Mouse (Mus musculus) hindlimb bud, embryonic 11.5 days (tissue): ENCODE results near the gene Pcbd1.

Experiments used
- DNase-seq: peaks from one replicate; pipeline ENCODE4 v3.0.0-alpha.2; 2012; ENCODE audit warnings: low read depth, low spot score; ENCODE audit errors: extremely low spot score

Gene Pcbd1

DNA sequence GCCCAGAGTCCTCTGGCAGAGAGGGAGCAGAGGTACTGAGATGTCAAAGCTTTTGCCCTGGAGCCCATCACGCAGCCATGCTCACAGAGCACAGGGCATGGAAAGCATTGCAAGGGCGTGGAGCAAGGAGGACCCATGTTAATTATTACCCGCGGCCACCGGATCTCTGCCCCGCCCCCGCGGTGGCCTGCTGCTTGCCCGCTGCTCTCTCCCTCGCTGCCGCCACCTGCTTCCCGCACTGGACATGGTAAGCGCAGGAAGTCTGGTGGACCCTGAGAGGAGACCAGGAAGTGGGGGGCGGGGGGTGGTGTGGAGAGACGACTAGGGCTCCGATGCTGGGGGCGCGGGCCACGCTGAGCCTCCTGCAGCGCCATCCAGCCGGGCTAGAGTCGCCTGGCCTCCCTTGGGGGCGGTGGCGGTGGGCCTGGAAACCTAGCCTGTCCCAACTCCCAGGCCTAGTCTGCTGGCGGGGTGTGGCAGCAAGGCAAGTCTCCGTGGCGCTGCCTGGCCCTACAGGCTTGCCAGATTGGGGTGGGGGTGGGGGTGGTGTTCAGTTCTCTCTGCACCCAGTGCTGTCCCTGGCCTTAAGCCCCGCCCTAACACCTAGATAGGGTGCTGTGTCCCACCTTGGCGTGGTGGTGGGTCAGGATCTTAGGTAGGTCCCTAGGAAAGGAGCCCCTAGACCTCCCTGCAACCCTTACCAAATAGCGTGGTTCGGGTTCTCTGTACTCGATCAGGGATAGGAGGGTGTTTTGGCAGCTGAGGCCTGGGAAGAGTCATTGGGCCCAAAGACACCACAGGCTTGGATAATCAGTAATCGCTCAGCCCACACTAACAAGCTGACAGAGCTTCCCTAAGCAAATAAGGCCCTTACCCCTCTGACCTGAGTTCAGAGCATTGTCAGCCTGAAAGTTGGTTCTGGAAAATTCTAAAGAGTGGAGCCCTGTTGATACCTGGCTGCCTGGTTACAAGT lies at the start of gene Pcbd1:
Gene Pcbd1, plus strand, starts transcription at position 162 of the 973 bp plus-strand sequence.
- DNase-seq, result no peak

GRCm38 (mm10) chr10:61039657-61040056 lies 49.5 kb upstream of the Pcbd1 start:
- DNase-seq, result no peak

DNA sequence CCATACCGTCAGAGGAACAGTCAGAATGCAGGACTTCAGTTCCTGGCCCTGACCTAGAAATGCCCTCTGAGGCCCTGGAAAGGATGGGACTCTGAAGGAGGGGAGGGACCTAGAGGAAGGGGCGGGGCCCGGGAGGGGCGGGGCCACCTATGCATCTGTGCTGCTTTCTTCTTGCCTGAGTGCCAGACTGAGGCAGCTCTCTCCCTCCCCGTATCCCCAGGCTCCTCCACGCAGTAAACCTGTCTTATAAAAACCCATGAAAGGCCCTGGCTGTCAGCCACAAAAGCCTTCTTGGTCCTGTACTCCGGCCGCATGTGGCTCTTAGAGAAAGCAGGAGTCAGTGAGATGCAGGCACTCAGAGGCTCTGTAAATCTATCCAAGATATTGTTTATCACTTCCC lies 44.0 kb upstream of the Pcbd1 start:
- no peak for DNase-seq

DNA sequence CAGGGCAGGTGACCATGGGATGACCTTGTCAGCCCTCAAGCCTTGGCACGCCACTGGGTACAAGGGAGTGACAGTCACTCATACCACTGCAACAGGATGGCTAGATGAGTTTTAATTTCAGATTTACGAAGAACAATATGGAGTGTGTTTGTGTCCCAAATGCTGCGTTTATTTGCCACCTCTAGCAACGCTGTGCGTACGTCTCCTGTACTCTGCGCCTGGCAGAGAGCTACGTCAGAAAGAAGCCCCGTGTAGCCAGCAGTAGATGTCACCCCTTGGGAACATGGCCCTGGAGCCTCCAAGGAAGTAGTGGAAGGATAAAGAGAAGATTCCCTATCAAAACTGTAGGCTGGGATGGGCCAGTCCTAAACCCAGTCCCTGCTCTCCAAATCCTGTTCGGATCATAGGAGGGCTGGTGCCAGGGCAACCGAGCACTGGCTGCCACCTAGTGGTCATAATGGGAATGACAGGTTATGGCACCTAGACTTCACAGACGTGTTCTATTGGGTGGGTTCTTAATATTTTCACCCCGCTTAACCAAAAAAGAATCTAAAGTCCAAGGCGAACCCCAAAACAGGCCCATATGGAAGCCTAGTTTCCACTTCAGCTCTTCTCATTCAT lies 37.0 kb upstream of the Pcbd1 start:
- DNase-seq, result peak; percentile 54

DNA sequence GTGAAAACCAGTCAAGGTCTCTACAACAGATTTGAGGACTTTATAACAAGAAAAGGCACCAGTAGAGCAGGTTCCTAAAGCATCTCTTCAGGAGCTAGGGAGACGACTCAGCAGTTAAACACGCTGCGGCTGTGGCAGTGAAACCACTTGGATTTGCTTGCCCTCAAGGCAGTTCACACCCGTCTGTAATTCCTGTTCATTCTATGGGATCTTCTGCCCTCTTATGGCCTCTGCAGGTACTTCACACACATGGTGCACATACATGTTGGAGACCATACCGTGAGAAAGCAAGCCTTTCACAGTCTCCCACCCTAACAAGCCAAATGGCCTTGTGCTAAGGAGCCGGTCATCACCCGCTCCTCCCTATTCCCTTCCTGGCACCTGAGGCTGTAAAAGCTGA lies 32.5 kb upstream of the Pcbd1 start:
- no peak for DNase-seq

DNA sequence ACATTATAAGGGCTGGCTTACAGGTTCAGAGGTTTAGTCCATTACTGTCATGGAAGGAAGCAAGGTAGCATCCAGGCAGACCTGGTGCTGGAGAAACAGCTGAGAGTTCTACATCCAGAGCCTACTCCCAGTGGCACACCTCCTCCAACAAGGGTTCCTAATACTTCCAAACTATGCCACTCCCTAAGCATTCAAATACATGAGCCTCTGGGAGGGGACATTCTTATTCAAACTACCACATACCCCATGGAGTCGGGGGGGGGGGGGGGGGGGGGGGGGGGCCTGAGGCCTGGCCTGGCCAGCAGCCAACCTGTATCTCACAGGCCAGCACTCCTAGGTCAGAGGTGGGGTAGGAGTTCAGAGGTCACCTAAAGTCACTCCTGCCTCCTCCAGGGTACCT lies 30.0 kb upstream of the Pcbd1 start:
- no peak for DNase-seq

GRCm38 (mm10) chr10:61059543-61060110 lies 29.5 kb upstream of the Pcbd1 start:
- no peak for DNase-seq

GRCm38 (mm10) chr10:61063271-61063864 lies 25.8 kb upstream of the Pcbd1 start:
- DNase-seq, result no peak

- DNase-seq, result no peak
Measured at GRCm38 (mm10) chr10:61064635-61065034, 24.5 kb upstream of the Pcbd1 start.

DNA sequence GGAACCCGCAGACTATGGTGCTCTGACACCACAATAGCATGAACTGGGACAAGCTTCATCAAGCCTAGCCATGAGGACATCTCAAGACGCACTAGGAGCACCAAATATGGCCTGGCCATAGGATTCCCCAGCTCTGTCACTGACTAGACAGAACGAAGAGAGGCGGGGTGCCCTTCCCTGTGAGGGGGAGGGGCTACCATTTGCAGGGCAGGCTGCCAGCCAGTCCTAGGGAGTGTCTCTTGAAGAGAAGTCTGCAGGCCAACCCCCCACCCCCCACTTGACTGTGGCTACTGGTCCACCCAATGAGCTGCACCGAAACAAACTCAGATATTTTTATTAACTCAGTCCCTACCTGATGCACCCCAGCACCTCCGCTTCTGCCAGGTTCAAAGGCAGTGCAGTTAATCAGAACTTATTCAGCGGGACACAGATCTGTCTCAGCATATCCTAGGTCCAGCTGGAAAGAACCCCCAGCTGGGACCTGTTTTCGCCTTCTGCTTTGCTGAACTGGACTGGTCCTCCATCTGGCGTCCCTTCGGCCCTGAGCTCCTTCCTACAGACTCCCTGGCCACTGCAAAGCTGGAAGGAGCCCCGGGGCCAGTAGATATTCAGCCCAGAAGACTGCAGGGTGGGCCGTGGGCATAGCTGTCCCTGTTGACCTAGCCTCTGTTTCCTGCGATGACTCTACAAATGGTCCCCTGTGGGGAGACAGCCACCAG lies 23.7 kb upstream of the Pcbd1 start:
- no peak for DNase-seq

DNA sequence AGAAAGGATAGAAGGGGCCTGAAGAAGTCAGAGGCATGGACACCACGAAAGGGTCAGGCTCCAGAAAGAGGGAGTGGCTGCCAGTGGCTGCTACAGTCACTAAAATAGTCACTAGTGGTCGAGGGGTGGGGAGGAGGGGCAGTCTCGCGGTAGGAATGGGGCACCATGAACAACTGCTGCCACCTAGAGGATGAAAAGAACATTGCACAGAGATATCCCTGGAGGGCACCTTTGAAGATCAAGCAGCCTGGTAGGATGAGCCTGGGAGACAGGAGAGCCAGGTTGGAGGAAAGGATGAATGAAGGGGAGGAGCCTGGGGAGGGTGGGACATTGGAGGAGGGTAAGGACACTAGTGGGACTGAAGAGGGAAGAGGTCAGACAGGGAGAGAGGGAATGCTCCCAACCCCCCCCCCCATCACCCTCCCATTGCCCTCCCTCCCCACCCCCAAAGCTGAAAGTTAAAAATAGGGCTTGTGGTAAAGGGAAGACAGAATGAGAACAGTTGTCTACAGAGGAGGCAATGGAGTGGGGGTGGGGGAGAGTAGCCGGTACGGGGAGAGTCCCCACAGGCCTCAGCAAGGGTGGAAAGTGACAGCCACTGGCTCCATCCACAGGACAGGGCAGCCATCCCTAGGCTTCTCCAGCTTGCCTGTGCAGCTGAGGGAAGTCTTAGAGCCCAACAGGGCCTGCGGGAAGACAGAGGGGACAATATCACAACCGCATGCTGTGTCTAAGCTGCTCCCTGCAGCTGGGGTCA lies 20.5 kb upstream of the Pcbd1 start:
- DNase-seq, result peak; percentile 62

GRCm38 (mm10) chr10:61069248-61069647 lies 19.9 kb upstream of the Pcbd1 start:
- no peak for DNase-seq

DNA sequence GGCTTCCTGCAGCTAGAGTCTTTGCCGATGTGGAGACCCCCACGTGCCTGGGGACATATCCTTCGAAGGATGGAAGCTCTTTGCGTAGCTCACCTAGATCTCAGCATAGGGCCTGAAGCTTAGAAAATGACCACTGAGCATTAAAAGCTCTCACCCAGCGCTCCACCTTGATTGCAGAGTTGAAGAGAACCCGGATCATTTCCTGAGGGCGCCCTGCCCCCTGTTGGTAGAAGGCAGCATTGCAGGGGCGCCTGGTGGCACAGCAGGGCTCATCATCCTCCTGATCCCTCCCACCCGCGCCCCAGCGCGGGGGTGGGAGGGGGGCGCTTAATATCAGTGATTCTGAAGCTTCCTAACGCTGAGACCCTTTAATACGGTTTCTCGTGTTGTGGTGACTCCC lies 16.8 kb upstream of the Pcbd1 start:
- DNase-seq, result no peak

DNA sequence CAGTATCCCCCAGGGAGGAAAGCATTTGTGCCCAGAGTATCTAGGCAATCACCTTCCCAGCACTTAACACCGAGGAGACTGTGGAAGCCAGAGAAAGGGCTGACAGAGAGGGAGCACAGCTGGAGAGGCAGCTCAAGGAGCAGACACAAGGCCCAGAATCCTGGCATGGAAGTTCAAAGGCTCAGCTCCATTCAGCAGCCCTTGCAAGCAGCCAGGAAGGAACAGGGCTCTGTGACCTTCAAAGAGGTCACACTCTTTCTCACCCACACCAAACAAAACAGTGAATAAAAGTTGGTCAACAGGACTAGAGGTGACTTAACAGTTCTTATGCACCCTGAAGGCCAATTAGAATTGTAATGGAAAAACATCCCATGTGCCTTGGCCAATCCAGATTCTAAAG lies 14.5 kb upstream of the Pcbd1 start:
- DNase-seq, result no peak

GRCm38 (mm10) chr10:61075607-61076006 lies 13.5 kb upstream of the Pcbd1 start:
- DNase-seq, result no peak

DNA sequence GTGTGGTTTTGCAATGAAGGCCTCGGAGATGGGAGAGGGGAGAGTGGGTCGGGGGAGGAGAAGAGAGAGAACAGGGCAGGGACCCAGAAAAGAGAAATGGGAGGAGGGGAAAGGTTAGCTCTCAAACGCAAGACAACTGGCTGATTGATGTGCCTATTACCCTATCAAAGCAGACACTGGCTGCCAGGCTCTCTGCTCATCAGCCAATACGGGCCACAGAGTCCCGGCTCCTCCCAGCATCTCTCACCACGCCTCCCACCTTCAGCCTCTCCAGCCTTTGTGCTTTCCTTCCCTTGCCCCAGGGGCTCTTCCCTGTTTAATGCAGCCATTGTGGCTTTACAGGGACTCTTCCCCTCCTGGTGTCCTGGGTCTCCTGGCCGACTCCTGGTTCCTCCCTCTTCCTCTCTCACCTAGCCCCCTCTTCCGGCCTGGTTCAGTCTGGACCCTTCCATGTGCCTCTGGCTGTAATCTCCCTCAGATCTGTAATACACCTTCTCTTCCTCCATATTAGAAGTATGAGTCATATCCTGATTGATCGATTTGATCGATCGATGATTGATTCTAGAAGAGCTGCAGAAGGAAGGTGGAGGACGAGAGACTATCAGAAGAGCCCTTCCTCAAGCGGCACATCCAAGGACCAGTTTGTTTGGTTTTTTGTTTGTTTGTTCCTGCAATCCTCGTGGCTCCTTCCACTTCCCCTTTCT lies 8.8 kb upstream of the Pcbd1 start:
- DNase-seq, result no peak

GRCm38 (mm10) chr10:61080931-61081255 lies 8.2 kb upstream of the Pcbd1 start:
- no peak for DNase-seq

DNA sequence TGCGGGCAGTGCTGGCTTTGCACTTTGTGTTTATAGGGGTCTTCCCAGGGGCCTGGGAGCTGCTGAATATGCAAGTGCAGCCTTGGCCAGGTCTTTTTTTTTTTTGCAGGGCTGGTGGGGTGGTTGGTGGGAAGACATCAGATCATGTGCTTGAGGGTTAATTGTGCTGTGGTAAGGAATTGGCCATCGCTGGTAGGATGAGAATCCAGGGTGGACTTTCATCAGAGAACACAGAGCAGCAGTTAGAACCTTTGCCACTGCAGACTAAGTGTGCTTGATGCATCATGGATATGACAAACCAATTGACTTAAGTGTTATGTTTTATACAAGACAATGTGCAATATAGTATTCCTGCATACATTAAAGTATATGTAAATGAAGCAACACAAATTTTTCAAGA lies 3.8 kb upstream of the Pcbd1 start:
- DNase-seq, result no peak

GRCm38 (mm10) chr10:61086502-61086901 lies 2.6 kb upstream of the Pcbd1 start:
- no peak for DNase-seq

GRCm38 (mm10) chr10:61088468-61088867 lies 663 bp upstream of the Pcbd1 start:
- DNase-seq, result no peak
